Mouse (Mus musculus) cerebellum, adult 9-11 months (tissue): Measurements from ENCODE around the gene Nqo2.
"Not testable (repeated sequence)": the region's sequence is repeated elsewhere in the genome, so short reads cannot be mapped to it uniquely, and the experiment has no call there.

Source experiments
- DNase-seq: peaks from one replicate; pipeline ENCODE4 v3.0.0; 2022

Nqo2 gene

GRCm38 (mm10) chr13:33964206-33965046 is at the start of gene Nqo2:
Gene Nqo2, plus strand, starts transcription at chr13:33964687.
- DNase-seq = peak; percentile 70

GRCm38 (mm10) chr13:33921041-33921440 is 43.4 kb upstream of the Nqo2 start:
- no peak for DNase-seq

DNA sequence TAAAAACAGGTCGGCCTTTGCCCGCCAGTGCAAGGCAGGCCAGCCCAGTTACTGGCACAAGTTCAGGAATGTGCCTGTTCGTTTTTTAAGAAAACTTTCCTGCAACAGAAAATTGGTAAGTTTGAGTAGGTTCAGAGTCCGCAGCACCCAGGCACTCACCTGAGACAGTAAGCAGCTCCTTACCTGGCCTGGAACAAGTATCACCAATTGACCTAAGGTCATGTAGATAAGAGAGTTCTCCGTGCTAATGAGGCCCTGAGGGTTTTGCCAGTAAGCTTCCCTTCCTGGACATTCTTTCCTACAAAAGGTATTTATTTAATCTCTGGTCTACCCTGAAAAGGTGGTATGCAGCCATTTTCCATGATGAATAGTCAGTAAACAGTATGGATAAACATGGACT is 42.8 kb upstream of the Nqo2 start:
- DNase-seq = no peak

GRCm38 (mm10) chr13:33930281-33930680 is 34.2 kb upstream of the Nqo2 start:
- no peak for DNase-seq

DNA sequence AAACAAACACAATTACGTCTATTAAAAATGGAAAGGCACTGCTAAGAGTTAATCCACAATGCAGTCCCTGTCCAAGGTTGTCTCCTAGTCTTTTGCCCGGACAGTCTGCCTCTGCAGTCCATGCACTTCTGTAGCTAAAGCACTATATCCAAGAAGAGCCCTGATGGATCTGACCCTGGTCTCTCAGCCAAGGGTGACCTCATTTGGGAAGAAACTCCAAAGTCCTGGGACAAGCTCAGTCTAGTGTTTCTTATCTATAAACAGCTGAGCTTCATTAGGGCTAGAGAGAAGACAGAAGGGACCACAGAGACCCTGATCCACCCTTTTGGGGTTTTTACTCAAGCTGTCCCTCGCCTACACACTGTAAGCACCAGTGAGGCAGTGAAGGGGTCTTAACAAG is 33.6 kb upstream of the Nqo2 start:
- no peak for DNase-seq

GRCm38 (mm10) chr13:33934743-33935142 is 29.7 kb upstream of the Nqo2 start:
- peak; percentile 13 for DNase-seq

DNA sequence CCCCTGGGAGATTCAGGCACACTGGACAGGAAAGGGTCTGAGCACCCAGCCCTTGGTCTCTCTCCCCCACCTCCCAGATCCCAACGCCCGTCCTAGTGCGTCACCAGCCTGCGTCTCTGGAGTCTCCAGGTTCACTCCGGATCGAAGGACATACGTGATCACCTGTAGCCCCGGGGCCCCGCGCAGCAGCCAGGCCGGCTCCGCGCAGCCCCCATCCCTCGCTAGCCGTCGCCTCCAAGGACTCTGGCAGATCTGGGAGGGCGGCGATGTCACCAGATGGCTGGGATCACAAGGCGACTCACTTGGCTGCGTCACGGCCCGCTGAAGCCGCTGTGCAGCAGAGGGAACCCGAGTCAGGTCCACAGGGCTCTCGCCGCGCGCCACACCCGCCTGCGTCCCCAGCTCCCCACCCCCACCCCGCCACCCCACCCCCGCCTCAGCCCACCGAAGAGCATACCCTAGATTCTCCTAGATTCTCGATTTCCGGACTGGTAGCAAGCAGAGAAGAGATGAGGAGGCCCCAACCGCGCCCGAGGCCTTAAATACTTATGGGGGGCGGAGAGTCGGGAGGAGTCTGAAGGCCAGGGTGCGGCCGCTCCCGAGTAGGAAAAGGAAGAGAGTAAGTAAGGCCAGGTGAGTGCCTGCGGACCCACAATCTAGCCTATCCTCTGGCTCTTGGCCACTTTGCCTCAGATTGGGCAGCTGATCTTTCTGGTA is 28.9 kb upstream of the Nqo2 start:
- peak; percentile 77 for DNase-seq

DNA sequence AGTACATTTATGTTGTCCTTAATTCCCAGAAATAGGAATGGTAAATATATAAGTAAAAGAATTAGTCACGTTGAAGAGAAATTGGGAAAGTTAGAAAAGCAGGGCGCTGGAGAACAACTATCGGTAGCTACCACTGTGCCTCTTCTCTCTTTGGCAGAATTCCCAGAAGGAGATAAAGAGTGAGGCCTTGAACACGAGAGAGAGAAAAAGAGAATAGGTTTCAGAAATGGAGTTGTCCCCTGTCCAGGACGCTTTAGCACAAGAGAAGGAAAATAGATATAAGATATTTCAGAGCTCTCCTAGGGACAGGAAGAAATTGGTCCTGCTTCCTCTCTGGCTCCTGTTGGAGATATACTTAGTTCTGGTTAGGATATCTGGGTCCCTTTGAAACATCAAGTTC is 27.3 kb upstream of the Nqo2 start:
- no peak for DNase-seq

DNA sequence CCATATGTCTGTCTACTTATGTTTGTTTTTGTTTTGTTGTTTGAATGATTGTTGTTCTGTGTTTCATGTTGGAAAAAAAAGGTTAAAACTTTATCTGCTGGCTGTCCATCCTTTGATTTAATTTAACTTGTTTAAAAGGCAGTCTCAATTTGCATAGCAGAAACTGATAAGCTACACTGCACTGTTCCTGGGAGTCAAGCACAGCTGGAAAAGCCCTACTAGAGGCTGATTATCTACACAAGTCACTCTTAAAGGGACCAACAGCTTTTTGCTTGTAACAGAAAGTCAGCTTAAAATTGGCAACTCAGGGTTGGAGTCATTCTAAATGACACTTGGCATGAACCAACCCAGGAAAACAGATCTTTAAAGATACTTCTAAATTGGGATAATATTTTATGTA is 26.9 kb upstream of the Nqo2 start:
- not testable (repeated sequence) for DNase-seq

- no peak for DNase-seq
Observed at GRCm38 (mm10) chr13:33941288-33941808, 23.1 kb upstream of the Nqo2 start.

- DNase-seq = no peak
Observed at GRCm38 (mm10) chr13:33942212-33942779, 22.2 kb upstream of the Nqo2 start.

- no peak for DNase-seq
Observed at GRCm38 (mm10) chr13:33951308-33952074, 13.0 kb upstream of the Nqo2 start.

DNA sequence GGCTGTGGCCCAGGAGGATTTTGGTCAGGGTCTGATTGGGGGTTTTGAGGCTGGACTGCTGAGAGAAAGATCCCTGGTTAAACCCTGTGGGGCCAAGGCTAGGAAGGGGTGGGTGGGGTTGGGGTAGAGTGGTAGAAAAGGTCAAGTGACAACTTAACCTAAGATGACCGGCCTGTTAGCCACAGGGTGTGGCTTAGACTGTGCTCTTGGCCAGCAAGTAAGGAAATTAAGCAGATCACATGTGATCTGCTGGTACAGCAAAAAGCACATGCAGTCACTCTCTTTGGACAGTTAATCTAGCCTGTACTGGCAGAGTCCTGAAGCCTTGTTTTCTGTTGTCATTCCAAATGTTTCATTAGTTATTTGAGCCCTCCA is 12.4 kb upstream of the Nqo2 start:
- no peak for DNase-seq

- DNase-seq = no peak
Observed at GRCm38 (mm10) chr13:33952947-33953346, 11.5 kb upstream of the Nqo2 start.

DNA sequence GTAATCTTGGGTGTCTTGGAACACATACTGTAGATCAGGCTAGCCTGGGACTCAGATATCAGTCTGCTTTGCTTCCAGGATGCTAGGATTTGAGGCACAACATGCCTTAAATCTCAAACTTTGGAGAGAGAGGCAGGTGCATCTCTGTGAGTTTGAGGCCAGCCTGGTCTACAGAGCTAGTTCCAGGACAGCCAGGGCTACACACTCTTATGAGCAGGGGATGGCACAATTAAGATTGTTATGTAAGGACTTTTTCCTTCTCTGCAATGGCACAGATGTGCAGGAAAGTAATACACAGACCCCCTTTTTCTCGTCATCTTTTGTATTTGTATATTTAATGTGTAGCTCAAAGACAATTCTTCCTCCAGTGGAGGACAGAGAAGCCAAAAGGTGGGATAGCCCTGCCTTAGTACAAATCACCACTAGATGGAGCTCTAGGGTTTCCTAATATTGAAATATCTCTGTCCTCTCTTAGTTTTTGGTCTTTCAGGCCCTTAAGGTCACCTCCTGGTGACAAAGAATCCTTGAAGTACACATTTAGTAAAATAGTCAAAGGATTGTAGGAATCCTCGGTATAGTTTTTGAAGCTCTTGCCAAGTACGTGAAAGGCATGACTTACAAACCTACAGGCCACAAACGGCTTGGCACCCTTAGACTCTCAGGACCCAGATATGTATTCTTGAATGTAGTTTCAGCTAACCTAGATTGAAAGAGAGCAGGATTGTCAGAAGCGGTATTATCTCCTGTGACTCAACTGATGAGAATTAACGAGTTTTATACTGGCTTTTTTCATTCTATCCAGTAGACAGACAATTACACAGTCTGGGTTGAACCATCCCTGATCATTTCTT is 7.7 kb upstream of the Nqo2 start:
- peak; percentile 18 for DNase-seq

DNA sequence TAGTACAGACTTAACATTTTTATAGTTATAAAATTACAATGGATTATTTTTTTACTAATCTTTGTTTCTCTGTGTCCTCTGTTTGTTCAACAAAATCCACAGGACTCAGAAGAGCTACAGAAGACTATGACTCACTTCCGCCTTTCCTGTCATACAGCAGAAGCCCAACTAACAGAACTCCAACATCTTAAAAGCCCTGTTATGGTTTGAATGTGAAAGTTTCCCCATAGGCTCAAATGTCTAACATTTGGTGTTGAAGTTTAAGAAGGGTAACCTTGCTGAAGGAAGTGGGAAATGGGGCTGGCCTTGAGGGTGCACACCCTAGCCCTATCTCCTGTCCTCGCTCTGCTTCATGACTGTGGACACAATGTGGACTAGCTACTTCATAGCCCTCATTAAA is 4.7 kb upstream of the Nqo2 start:
- no peak for DNase-seq

DNA sequence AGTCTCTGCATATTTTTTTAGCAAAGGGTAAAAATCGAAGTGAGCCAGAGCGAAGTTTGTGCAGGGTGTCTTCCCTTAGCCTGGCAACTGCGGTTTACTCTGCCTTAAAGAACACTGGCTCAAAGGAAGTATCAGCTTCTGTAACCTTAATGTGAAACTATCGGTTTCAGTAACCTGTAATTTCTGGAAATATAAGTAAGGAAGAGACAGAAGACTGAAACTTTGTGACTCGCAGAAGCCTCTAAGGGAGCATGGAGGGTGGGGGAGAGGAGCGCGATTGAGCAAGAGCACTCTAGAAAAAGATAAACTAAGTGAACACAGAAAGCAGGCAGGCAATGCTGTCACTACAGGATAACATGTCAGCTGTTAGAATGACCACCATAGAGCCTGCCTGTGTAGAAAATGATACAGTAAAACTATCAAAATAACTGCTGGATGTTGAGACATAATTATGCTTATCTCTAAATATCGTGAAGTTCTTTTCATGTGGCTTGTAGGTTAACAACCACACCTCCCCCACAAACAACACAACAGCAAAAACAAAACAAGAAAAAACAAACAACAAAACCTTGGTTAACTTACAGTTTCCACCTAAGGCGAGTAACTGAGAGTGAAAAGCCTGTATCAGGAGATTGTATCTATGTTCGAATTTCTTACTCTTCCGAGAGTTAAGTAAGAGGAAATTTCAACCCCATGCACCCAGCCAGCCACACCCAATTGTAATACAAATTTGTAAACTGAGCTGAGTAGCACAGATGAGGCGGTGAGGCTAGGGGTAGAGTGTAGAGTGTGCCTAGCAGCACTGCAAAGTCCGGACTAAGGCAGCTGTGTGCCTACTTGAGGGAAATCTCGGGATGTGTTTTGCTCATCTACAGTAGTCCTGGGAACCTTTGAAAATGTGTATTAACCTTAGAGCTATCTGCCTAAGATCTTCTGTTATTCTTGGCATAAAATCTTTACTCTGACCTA is 853 bp downstream of the Nqo2 start:
- no peak for DNase-seq

- no peak for DNase-seq
Observed at GRCm38 (mm10) chr13:33966025-33966412, 1.5 kb downstream of the Nqo2 start.

DNA sequence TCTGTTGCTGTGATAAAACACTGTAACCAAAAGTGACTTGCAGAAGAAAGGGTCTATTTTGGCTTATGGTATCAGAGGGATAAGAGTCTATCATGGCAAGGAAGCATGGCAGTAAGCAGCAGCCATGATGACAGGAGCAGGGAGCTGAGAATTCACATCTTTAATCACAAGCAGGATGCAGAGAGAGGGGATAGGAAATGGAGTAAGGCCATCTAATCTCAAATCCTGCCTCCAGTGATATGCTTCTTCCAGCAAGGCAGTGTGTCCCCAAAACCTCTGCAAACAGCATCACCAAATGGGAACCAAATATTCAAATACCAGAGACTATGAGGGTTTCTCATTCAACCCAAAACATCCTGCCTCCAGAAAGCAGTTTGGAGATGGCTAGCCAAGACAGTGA is 2.1 kb downstream of the Nqo2 start:
- no peak for DNase-seq

DNA sequence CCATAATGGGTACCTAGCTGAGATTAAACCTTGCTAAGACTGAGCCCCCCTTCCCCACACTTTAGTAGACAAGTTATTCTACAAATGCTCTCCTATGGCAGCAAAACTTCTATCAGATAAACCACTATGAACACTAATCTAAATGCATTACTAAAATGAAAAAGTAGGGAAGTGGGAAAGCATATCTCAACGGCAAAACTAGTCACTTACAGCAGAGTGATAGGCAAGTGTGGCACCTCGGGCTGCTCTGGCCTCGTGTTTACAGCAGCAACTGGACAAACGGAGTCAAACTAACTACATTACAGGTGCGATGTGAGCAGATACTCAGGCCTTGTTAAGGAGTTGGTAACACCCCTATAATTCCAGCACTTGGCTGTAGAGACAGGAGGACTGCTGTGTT is 25.1 kb downstream of the Nqo2 start:
- DNase-seq = no peak

DNA sequence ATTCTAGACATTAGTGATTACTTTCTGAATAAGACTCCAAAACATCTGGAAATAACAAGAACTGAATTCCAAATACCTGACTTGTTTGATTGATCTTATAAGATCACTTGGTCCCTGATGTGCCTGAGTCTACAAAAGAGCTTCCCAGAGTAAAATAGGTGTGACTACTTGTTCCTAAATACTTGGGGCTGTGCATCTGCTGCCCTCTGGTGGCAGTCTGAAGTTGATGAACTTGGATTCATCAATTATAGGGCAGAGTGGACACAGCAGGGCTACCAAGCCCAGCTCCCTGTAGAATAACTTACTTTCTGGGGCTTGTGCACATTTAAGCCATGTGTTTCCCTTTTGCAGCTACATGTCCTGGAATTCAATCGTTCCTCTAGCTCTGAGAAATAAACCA is 30.7 kb downstream of the Nqo2 start:
- DNase-seq = peak; percentile 55
